Mouse (Mus musculus): Measurements from ENCODE around the gene Pign. TPM values are rescaled to one million over a fixed set of nuclear protein-coding genes. Genes with fewer than 3 reads are reported as not detected.

Pign gene
- total and polyA plus RNA-seq, 3 experiments, result 27.1 to 59.0 (median 36.1) TPM

DNA sequence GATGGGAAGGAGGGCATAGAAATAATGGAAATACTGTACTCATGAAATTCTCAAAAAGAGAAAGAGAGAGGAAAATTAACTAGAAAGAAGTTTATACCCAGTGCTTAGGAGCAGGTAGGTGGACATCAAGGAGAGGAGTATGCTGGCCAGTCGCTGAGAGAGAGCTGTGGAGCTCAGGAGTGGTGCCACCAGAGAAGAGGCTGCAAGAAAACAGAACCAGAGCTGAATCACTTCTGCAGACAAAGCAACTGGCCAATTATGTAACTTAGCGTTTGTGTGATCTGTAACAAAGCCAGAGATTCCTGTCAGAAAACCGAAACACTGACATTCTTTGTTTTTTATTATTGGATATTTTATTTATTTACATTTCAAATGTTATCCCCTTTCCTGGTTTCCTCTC is 97.4 kb downstream of the Pign start:
- DNase-seq (ENCODE audit: low read depth, low spot score), result no peak
- Histone ChIP-seq H3K27ac (ENCODE audit: control insufficient read depth, low read depth, low read length) (no peak overlapping the region), H3K4me1 (ENCODE audit: control insufficient read depth in 1 of 2, insufficient read depth in 2 of 2, low read length in 2 of 2) (peaks cover 0 to 3% of the 10 kb centered on the region in 2 experiments; a peak in 3 of 4 replicates), H3K4me3 (ENCODE audit: control insufficient read depth in 1 of 2, insufficient read depth in 1 of 2, low read depth in 2 of 2, low read length in 2 of 2) (no peak overlapping the region), H3K79me2 (ENCODE audit: control insufficient read depth, insufficient read depth, low read length, poor library complexity) (no peaks in the 10 kb centered on the region), H3K9me3 (replicated peaks; ENCODE audit: insufficient read depth, low read length) (no peaks in the 10 kb centered on the region), H3K27me3 (ENCODE audit: control insufficient read depth in 1 of 2, insufficient read depth in 2 of 2, low read length in 2 of 2) (no peaks in the 10 kb centered on the region), H3K9ac (ENCODE audit: control insufficient read depth, low read depth, low read length, poor library complexity, severe bottlenecking) (no peak overlapping the region), H3K36me3 (ENCODE audit: control insufficient read depth in 1 of 2, insufficient read depth in 2 of 2, low read length in 2 of 2) (peaks cover 1 to 12% of the 10 kb centered on the region in 2 experiments; a peak in 3 of 4 replicates)
- TF ChIP-seq TBP (IDR thresholded peaks at IDR 0.05; ENCODE audit: low read depth, low read length) (no peak), MAZ (IDR thresholded peaks at IDR 0.05; ENCODE audit: low read depth, low read length) (no peak), E2F4 (IDR thresholded peaks at IDR 0.05; ENCODE audit: borderline replicate concordance, low read depth, low read length) (no peak), ELF1 (IDR thresholded peaks at IDR 0.05; ENCODE audit: low read depth, low read length) (no peak), GABPA (IDR thresholded peaks at IDR 0.05; ENCODE audit: low read depth, low read length) (no peak), USF2 (IDR thresholded peaks at IDR 0.05; ENCODE audit: borderline replicate concordance in 1 of 2, insufficient read depth in 1 of 2, low read depth in 1 of 2, low read length in 2 of 2) (no peak), SMC3 (IDR thresholded peaks at IDR 0.05; ENCODE audit: low read depth, low read length) (no peak)

DNA sequence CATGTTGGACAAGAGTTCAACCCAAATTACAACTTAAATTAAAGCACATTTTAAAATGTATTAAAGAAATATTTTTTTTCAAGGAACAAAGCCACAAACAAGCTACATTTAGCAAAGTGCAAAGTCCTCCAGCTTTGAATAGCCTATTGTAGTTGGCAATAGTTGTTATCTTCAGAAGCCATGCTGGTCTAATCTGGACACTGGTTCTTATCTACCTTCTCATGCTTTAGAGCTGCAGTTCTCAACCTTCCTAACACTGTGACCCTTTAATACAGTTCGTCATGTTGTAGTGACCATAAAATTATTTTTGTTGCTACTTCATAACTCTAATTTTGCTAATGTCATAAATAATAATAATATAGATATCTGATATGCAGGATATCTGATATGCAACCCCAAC is 99.2 kb downstream of the Pign start:
- Histone ChIP-seq H3K4me3 (ENCODE audit: control insufficient read depth in 1 of 2, insufficient read depth in 1 of 2, low read depth in 2 of 2, low read length in 2 of 2) (no peak overlapping the region), H3K36me3 (ENCODE audit: control insufficient read depth in 1 of 2, insufficient read depth in 2 of 2, low read length in 2 of 2) (peaks cover 1 to 15% of the 10 kb centered on the region in 2 experiments; a peak in 3 of 4 replicates), H3K9me3 (replicated peaks; ENCODE audit: insufficient read depth, low read length) (no peaks in the 10 kb centered on the region), H3K79me2 (ENCODE audit: control insufficient read depth, insufficient read depth, low read length, poor library complexity) (no peaks in the 10 kb centered on the region), H3K27ac (ENCODE audit: control insufficient read depth, low read depth, low read length) (no peak overlapping the region), H3K4me1 (ENCODE audit: control insufficient read depth in 1 of 2, insufficient read depth in 2 of 2, low read length in 2 of 2) (peaks cover 0 to 3% of the 10 kb centered on the region in 2 experiments; a peak in 3 of 4 replicates), H3K27me3 (ENCODE audit: control insufficient read depth in 1 of 2, insufficient read depth in 2 of 2, low read length in 2 of 2) (no peaks in the 10 kb centered on the region), H3K9ac (ENCODE audit: control insufficient read depth, low read depth, low read length, poor library complexity, severe bottlenecking) (no peak overlapping the region)
- peak; percentile 19 for DNase-seq (ENCODE audit: low read depth, low spot score)
- TF ChIP-seq EP300 (IDR thresholded peaks at IDR 0.05; ENCODE audit: low read depth in 1 of 2, low read length in 2 of 2) (peak; percentile 71 to 85), TBP (IDR thresholded peaks at IDR 0.05; ENCODE audit: low read depth, low read length) (no peak), MAZ (IDR thresholded peaks at IDR 0.05; ENCODE audit: low read depth, low read length) (no peak), TAL1 (IDR thresholded peaks at IDR 0.05; ENCODE audit: low read length) (peak; percentile 27; the same call in 1 of the 2 replicates), E2F4 (IDR thresholded peaks at IDR 0.05; ENCODE audit: borderline replicate concordance, low read depth, low read length) (no peak), TCF12 (IDR thresholded peaks at IDR 0.05; ENCODE audit: low read depth, low read length) (peak; percentile 86), GABPA (IDR thresholded peaks at IDR 0.05; ENCODE audit: low read depth, low read length) (no peak), CHD2 (IDR thresholded peaks at IDR 0.05; ENCODE audit: low read length) (no peak), HCFC1 (IDR thresholded peaks at IDR 0.05; ENCODE audit: low read depth, low read length) (no peak), ETS1 (IDR thresholded peaks at IDR 0.05; ENCODE audit: low read depth, low read length) (peak; percentile 30; the same call in 1 of the 2 replicates), RCOR1 (IDR thresholded peaks at IDR 0.05; ENCODE audit: low read depth, low read length) (peak; percentile 35; the same call in 1 of the 2 replicates), ZNF384 (IDR thresholded peaks at IDR 0.05; ENCODE audit: low read depth, low read length) (0 out of 2 replicates have a peak, but pooled peaks have one; percentile 25), GATA1 (IDR thresholded peaks at IDR 0.05; ENCODE audit: low read depth, low read length) (peak; percentile 83), POLR2A (IDR thresholded peaks at IDR 0.05; ENCODE audit: control insufficient read depth in 1 of 2, insufficient read depth in 1 of 2, low read depth in 1 of 2, low read length in 2 of 2, poor library complexity in 1 of 2) (no peak), CHD1 (IDR thresholded peaks at IDR 0.05; ENCODE audit: low read depth, low read length) (no peak)
